Mouse (Mus musculus) ES-Bruce4 (cell line): ENCODE measurements at regions not wholly inside any gene's neighbourhood (a gene's known extent, or its start where the extent isn't known, plus 50 kb on each side); places are given as distances from the start of the nearest gene placed in this dataset.
A peak's percentile ranks its signal among the peaks of the same experiment; 100 is the strongest.

Experiments used
- H3K27ac ChIP-seq: 2 replicates; pipeline ENCODE4 v1.5.1; 2012; ENCODE audit warnings: low read length, inconsistent platforms; ENCODE audit not compliant: insufficient read depth
- H3K27me3 ChIP-seq: 2 replicates; pipeline ENCODE4 v1.6.1; 2012; ENCODE audit warnings: mild to moderate bottlenecking, low read length, inconsistent platforms; ENCODE audit not compliant: control insufficient read depth, poor library complexity, insufficient read depth, severe bottlenecking
- H3K36me3 ChIP-seq: 2 replicates; pipeline ENCODE4 v1.6.1; 2012; ENCODE audit warnings: inconsistent platforms, mild to moderate bottlenecking, low read length, moderate library complexity; ENCODE audit not compliant: control insufficient read depth, poor library complexity, insufficient read depth, severe bottlenecking
- H3K4me1 ChIP-seq: one replicate; pipeline ENCODE4 v1.8.1; 2011; ENCODE audit warnings: low read length; ENCODE audit not compliant: control insufficient read depth, insufficient read depth
- H3K4me3 ChIP-seq: 2 replicates; pipeline ENCODE4 v1.5.1; 2011; ENCODE audit warnings: low read depth, mild to moderate bottlenecking, low read length
- H3K9ac ChIP-seq: 2 replicates; pipeline ENCODE4 v1.6.1; 2012; ENCODE audit warnings: low read depth, mild to moderate bottlenecking, inconsistent platforms; ENCODE audit not compliant: poor library complexity, severe bottlenecking
- H3K9me3 ChIP-seq: replicated peaks from 2 replicates; pipeline ENCODE4 v1.6.1; 2012; ENCODE audit warnings: mild to moderate bottlenecking, low read length, inconsistent platforms; ENCODE audit not compliant: control insufficient read depth, poor library complexity, insufficient read depth, severe bottlenecking
- CTCF ChIP-seq: IDR thresholded peaks from one replicate; pipeline ENCODE4 v1.8.1; 2011; ENCODE audit warnings: low read depth, low read length
- EP300 ChIP-seq: IDR thresholded peaks from 2 replicates; pipeline ENCODE4 v1.6.1; 2011; ENCODE audit warnings: low read depth, low read length; ENCODE audit not compliant: insufficient read depth
- POLR2A ChIP-seq: IDR thresholded peaks from one replicate; pipeline ENCODE4 v1.8.1; 2011; ENCODE audit warnings: low read length; ENCODE audit not compliant: insufficient read depth

DNA sequence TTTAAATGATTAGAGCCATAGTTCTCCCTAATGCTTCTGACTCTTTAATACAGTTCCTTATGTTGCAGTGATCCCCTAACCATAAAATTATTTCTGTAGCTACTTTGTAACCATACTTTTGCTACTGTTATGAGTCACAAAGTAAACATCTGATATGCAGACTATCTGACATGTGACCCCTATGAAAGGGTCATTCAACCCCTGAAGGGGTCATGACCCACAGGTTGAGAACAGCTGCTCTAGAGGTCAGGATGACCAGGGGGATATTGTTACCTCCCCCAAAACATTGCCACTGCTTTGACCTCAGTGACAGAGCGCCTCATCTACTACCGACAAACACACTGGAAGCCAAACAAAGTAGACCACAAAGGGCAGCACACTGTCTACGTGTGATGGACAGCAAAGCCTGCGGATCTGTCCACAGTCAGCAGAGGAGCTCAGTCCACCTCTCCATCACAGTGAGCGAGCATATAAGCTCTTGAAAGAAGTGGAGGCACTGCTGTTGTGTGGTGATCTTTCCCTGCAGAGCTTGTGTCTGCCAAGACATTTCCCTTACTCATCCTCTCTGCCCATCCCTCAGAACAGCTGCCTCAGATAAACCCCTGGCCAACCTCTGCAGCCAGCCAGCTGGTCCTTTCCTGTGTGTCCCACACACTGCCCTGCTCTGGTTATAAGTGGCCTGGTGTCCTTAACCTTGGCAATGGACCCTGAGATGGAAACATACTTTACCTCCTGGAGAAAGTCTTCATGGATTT, 136.0 kb downstream of the Ets2 start:
- no peak overlapping the region for H3K9ac ChIP-seq
- H3K27ac ChIP-seq: no peak overlapping the region
- TF ChIP-seq CTCF (no peak), EP300 (no peak), POLR2A (no peak)

GRCm38 (mm10) chr16:95835941-95836340, 134.1 kb downstream of the Ets2 start:
- H3K27me3 ChIP-seq: no peaks in the 10 kb centered on the region
- no peak overlapping the region for H3K9ac ChIP-seq
- no peak overlapping the region for H3K27ac ChIP-seq
- no peaks in the 10 kb centered on the region for H3K9me3 ChIP-seq
- no peak for TF ChIP-seq EP300
- no peak for TF ChIP-seq POLR2A
- TF ChIP-seq CTCF: no peak
- H3K4me3 ChIP-seq: no peak overlapping the region
- H3K36me3 ChIP-seq: no peaks in the 10 kb centered on the region
- H3K4me1 ChIP-seq: no peaks in the 10 kb centered on the region

More for the DNA sequence above, 136.0 kb downstream of the Ets2 start:
- no peaks in the 10 kb centered on the region for H3K9me3 ChIP-seq
- H3K36me3 ChIP-seq: no peaks in the 10 kb centered on the region
- no peaks in the 10 kb centered on the region for H3K4me1 ChIP-seq
- H3K4me3 ChIP-seq: no peak overlapping the region
- H3K27me3 ChIP-seq: no peaks in the 10 kb centered on the region

DNA sequence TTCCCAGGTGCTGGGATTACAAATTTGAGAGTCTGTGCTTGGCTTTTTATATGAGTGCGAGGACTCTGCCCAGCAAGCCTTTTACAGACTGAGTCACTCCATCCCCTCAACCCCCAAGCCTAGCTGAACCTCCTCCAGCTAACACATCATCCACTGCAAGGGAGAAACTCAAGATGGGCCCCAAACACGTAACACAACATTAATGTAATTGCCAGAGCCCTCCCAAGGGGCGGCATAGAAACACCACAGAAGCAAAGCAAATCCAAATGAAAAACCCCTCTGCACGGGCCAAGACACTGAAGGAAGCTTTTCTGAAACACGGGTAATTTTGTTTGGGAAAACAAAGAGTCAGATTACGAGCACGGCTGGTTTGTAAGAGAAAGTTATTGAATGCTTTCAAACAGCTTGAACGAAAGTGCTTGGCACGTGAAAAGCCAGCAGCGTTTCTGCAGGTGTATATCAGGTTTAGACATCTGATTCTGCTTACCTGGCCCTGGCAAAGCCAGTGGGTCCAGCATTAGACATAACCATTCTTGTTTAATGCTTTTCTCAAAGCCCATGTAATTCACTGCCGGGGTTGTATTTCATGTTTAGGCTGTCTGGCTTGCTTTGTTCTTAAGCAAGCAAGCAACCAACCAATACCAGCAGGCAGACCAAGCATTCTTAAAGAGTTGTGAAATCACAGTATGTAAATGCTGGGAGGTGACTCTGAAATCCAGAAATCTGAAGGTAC, 132.8 kb downstream of the Ets2 start:
- TF ChIP-seq POLR2A: no peak
- no peak for TF ChIP-seq CTCF
- no peak for TF ChIP-seq EP300
- Histone ChIP-seq H3K4me3 (no peak overlapping the region), H3K9ac (no peak overlapping the region), H3K4me1 (no peaks in the 10 kb centered on the region), H3K36me3 (no peaks in the 10 kb centered on the region), H3K9me3 (no peaks in the 10 kb centered on the region), H3K27me3 (no peaks in the 10 kb centered on the region), H3K27ac (no peak overlapping the region)

DNA sequence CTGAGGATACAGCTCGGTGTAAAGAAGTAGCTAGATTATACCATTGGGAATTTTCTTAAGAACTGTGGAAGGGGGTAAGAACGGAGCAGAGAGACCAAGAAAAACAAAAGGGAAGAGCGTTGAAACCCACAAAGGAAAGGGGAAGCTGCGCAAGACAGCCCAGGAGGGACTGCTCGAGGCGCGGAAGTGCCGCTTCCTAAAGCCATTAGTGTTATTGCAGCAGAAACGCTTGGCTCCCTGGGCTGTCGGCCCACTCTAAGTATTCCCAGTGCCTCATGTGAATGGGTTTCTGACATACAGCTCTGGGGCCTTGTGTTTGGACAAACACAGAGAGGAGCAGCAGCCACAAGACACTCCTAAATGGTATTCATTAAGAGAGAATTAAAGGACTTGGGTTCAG, 131.6 kb downstream of the Ets2 start:
- H3K9ac ChIP-seq: no peak overlapping the region
- H3K27me3 ChIP-seq: no peaks in the 10 kb centered on the region
- H3K4me3 ChIP-seq: no peak overlapping the region
- H3K4me1 ChIP-seq: no peaks in the 10 kb centered on the region
- no peaks in the 10 kb centered on the region for H3K9me3 ChIP-seq
- H3K36me3 ChIP-seq: no peaks in the 10 kb centered on the region
- no peak overlapping the region for H3K27ac ChIP-seq
- TF ChIP-seq EP300 (no peak), CTCF (no peak), POLR2A (no peak)

GRCm38 (mm10) chr16:95832346-95832739, 130.5 kb downstream of the Ets2 start:
- no peaks in the 10 kb centered on the region for H3K4me1 ChIP-seq
- H3K4me3 ChIP-seq: no peak overlapping the region
- H3K27me3 ChIP-seq: no peaks in the 10 kb centered on the region
- H3K36me3 ChIP-seq: no peaks in the 10 kb centered on the region
- H3K9me3 ChIP-seq: no peaks in the 10 kb centered on the region
- H3K27ac ChIP-seq: no peak overlapping the region
- no peak overlapping the region for H3K9ac ChIP-seq
- no peak for TF ChIP-seq POLR2A
- TF ChIP-seq CTCF: no peak
- no peak for TF ChIP-seq EP300

DNA sequence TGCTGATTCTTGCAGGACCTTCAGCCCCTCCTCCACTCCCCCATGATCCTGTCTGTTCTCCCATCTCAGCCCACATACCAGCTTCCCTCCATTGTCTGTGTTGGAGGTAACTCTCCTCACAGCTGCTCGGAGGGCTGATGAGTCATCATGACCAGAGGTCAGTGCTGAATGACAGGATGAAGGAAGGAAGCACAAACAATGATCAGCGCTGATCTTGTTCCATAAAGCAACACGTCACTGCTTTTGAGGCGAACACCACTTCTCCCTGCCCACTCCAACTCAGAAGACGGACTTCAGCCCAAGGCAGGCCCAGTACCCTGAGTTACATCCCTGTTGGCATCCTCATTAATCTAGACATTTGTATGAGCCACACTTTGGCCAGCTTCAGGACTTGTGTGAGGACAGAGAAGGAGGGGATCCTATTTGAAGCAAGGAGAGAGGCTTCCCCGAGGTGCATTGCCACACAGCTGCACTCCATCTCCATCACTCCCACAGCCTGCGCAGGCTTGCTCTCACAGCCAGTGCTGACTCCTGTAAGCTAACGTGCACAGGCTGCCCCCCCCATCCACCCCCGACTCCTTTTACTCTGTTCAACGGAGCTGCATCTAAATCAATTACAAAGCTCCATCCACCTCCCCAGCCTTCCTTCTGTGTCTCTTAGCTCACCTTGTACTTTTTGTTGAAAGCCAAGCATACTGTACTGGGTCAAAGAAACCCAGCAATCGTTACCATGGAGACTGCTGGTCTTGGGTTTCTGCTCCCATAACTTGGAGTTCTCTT, 129.9 kb downstream of the Ets2 start:
- no peaks in the 10 kb centered on the region for H3K9me3 ChIP-seq
- TF ChIP-seq CTCF (no peak), EP300 (0 out of 2 replicates have a peak, but pooled peaks have one; percentile 49)
- H3K9ac ChIP-seq: no peak overlapping the region
- H3K36me3 ChIP-seq: no peaks in the 10 kb centered on the region
- no peak overlapping the region for H3K4me3 ChIP-seq
- no peaks in the 10 kb centered on the region for H3K4me1 ChIP-seq
- H3K27me3 ChIP-seq: no peaks in the 10 kb centered on the region
- H3K27ac ChIP-seq: no peak overlapping the region
